Mouse (Mus musculus) heart, embryonic 11.5 days (tissue): ENCODE results near the gene Eva1b. TPM values are rescaled to one million over a fixed set of nuclear protein-coding genes. Genes with fewer than 3 reads are reported as not detected.
A peak's percentile ranks its signal among the peaks of the same experiment; 100 is the strongest.

ENCODE experiments used
- ATAC-seq: fragments of 200-750 bp; cut with Nextera tagmentation; replicated peaks from 2 replicates; pipeline ENCODE4 v1.8.0; 2017; ENCODE audit warnings: moderate library complexity; ENCODE audit not compliant: insufficient number of reproducible peaks, low FRiP score, low TSS enrichment
- H3K27ac ChIP-seq: fragments of 300-500 bp; sonication (generic); 2 replicates; pipeline ENCODE4 v1.5.1; 2014; ENCODE audit warnings: mild to moderate bottlenecking, low read depth, low read length
- H3K27me3 ChIP-seq: fragments of 300-500 bp; sonication (generic); 2 replicates; pipeline ENCODE4 v1.6.1; 2014; ENCODE audit warnings: mild to moderate bottlenecking, low read length, mixed read lengths; ENCODE audit not compliant: control insufficient read depth, insufficient read depth
- H3K36me3 ChIP-seq: fragments of 300-500 bp; sonication (generic); 2 replicates; pipeline ENCODE4 v1.6.1; 2014; ENCODE audit warnings: mild to moderate bottlenecking, low read length, moderate library complexity, mixed read lengths; ENCODE audit not compliant: control insufficient read depth, insufficient read depth
- H3K4me1 ChIP-seq: fragments of 300-500 bp; sonication (generic); 2 replicates; pipeline ENCODE4 v1.6.1; 2014; ENCODE audit warnings: low read length; ENCODE audit not compliant: control insufficient read depth, insufficient read depth
- H3K4me2 ChIP-seq: fragments of 300-500 bp; sonication (generic); 2 replicates; pipeline ENCODE4 v1.6.1; 2014; ENCODE audit warnings: mild to moderate bottlenecking, moderate library complexity
- H3K4me3 ChIP-seq: fragments of 300-500 bp; sonication (generic); 2 replicates; pipeline ENCODE4 v1.5.1; 2014; ENCODE audit warnings: low read depth, low read length
- H3K9ac ChIP-seq: fragments of 300-500 bp; sonication (generic); 2 replicates; pipeline ENCODE4 v1.6.1; 2014; ENCODE audit warnings: mild to moderate bottlenecking, low read depth, low read length, moderate library complexity
- H3K9me3 ChIP-seq: fragments of 300-500 bp; sonication (generic); replicated peaks from 2 replicates; pipeline ENCODE4 v1.6.1; 2016; ENCODE audit warnings: low read length; ENCODE audit not compliant: control insufficient read depth
- WGBS: fragments of 180-500 bp; shearing (Covaris S2); extraction: QIAGEN DNeasy Blood & Tissue Kit; methylation state at CpG from one replicate; pipeline ENCODE4 v1.1.7; 2014; ENCODE audit not compliant: insufficient replicate concordance; 5-methylcytosine and 5-hydroxymethylcytosine counted together
- polyA plus RNA-seq: library from polyadenylated mRNA; unstranded; fragments of >200 nt; fragmentation: Nextera tagmentation; extraction: Ambion mirVana; gene quantifications from 2 replicates; pipeline ENCODE4 v1.2.1, GENCODE M21; 2014

Gene Eva1b
- polyA plus RNA-seq, 1 experiment from 2014 or later = 31.9 TPM

GRCm38 (mm10) chr4:126105131-126105783 is 42.3 kb upstream of the Eva1b start:
- Histone ChIP-seq H3K4me2 (peak overlapping the region; percentile 99), H3K9ac (0 out of 2 replicates have a peak overlapping the region, but pooled peaks have one; percentile 39), H3K27me3 (no peaks in the 10 kb centered on the region), H3K9me3 (no peaks in the 10 kb centered on the region), H3K4me3 (peak overlapping the region; percentile 97), H3K4me1 (peaks cover 67% of the 10 kb centered on the region), H3K36me3 (no peaks in the 10 kb centered on the region; the same call in 1 of the 2 replicates), H3K27ac (no peak overlapping the region)
- ATAC-seq = no peak
- WGBS = 61% methylated on average over 7 of the region's 7 CpGs

GRCm38 (mm10) chr4:126108061-126108740 is 39.3 kb upstream of the Eva1b start:
- 0 out of 2 replicates have a peak overlapping the region, but pooled peaks have one; percentile 9 for H3K4me2 ChIP-seq
- H3K9ac ChIP-seq = peak overlapping the region; percentile 59
- H3K27ac ChIP-seq = peak overlapping the region; percentile 90
- peaks cover 68% of the 10 kb centered on the region for H3K4me1 ChIP-seq
- no peaks in the 10 kb centered on the region for H3K9me3 ChIP-seq
- no peaks in the 10 kb centered on the region for H3K36me3 ChIP-seq
- no peak for ATAC-seq
- no peak overlapping the region for H3K4me3 ChIP-seq
- WGBS = 54% methylated on average over 8 of the region's 8 CpGs
- no peaks in the 10 kb centered on the region for H3K27me3 ChIP-seq

GRCm38 (mm10) chr4:126109613-126110373 is 37.8 kb upstream of the Eva1b start:
- H3K9me3 ChIP-seq = no peaks in the 10 kb centered on the region
- no peaks in the 10 kb centered on the region for H3K36me3 ChIP-seq
- WGBS = 59% methylated on average over 10 of the region's 10 CpGs
- H3K27me3 ChIP-seq = no peaks in the 10 kb centered on the region
- H3K27ac ChIP-seq = peak overlapping the region; percentile 90
- no peak overlapping the region for H3K9ac ChIP-seq
- ATAC-seq = no peak; the same call in 1 of the 2 replicates
- H3K4me1 ChIP-seq = peaks cover 70% of the 10 kb centered on the region
- H3K4me3 ChIP-seq = 0 out of 2 replicates have a peak overlapping the region, but pooled peaks have one; percentile 2
- peak overlapping the region; percentile 39 for H3K4me2 ChIP-seq

GRCm38 (mm10) chr4:126110374-126111152 is 37.0 kb upstream of the Eva1b start:
- peak overlapping the region; percentile 39 for H3K4me2 ChIP-seq
- peak; percentile 64 for ATAC-seq
- H3K4me3 ChIP-seq = peak overlapping the region; percentile 2; the same call in 1 of the 2 replicates
- 8% methylated on average over 12 of the region's 12 CpGs for WGBS
- no peaks in the 10 kb centered on the region for H3K36me3 ChIP-seq
- peak overlapping the region; percentile 52; the same call in 1 of the 2 replicates for H3K9ac ChIP-seq
- H3K9me3 ChIP-seq = no peaks in the 10 kb centered on the region
- peaks cover 63% of the 10 kb centered on the region for H3K4me1 ChIP-seq
- peak overlapping the region; percentile 90 for H3K27ac ChIP-seq
- H3K27me3 ChIP-seq = no peaks in the 10 kb centered on the region

- ATAC-seq = no peak
- Histone ChIP-seq H3K9me3 (no peaks in the 10 kb centered on the region), H3K4me2 (peak overlapping the region; percentile 39), H3K27ac (peak overlapping the region; percentile 90), H3K4me1 (peaks cover 57% of the 10 kb centered on the region), H3K36me3 (no peaks in the 10 kb centered on the region), H3K4me3 (peak overlapping the region; percentile 2; the same call in 1 of the 2 replicates), H3K9ac (peak overlapping the region; percentile 52; the same call in 1 of the 2 replicates), H3K27me3 (no peaks in the 10 kb centered on the region)
- WGBS = 20% methylated on average over 7 of the region's 7 CpGs
Measured at GRCm38 (mm10) chr4:126111153-126111549, 36.4 kb upstream of the Eva1b start.

- Histone ChIP-seq H3K9ac (no peak overlapping the region), H3K27ac (no peak overlapping the region), H3K27me3 (no peaks in the 10 kb centered on the region), H3K9me3 (no peaks in the 10 kb centered on the region), H3K4me1 (peaks cover 46% of the 10 kb centered on the region), H3K36me3 (no peaks in the 10 kb centered on the region), H3K4me2 (no peak overlapping the region), H3K4me3 (no peak overlapping the region)
- 78% methylated on average over 4 of the region's 4 CpGs for WGBS
- no peak for ATAC-seq
Measured at GRCm38 (mm10) chr4:126113243-126113642, 34.3 kb upstream of the Eva1b start.

- no peak overlapping the region for H3K4me2 ChIP-seq
- 18% methylated on average over 6 of the region's 6 CpGs for WGBS
- H3K36me3 ChIP-seq = no peaks in the 10 kb centered on the region
- no peaks in the 10 kb centered on the region for H3K27me3 ChIP-seq
- H3K27ac ChIP-seq = no peak overlapping the region
- H3K9ac ChIP-seq = no peak overlapping the region
- no peak overlapping the region for H3K4me3 ChIP-seq
- no peaks in the 10 kb centered on the region for H3K9me3 ChIP-seq
- no peak for ATAC-seq
- peaks cover 39% of the 10 kb centered on the region for H3K4me1 ChIP-seq
Measured at GRCm38 (mm10) chr4:126113943-126114342, 33.6 kb upstream of the Eva1b start.

GRCm38 (mm10) chr4:126115411-126115810 is 32.1 kb upstream of the Eva1b start:
- H3K9me3 ChIP-seq = no peaks in the 10 kb centered on the region
- no peak overlapping the region for H3K4me2 ChIP-seq
- H3K36me3 ChIP-seq = no peaks in the 10 kb centered on the region
- no peak overlapping the region for H3K4me3 ChIP-seq
- ATAC-seq = no peak
- H3K27ac ChIP-seq = no peak overlapping the region
- no peaks in the 10 kb centered on the region for H3K27me3 ChIP-seq
- no peak overlapping the region for H3K9ac ChIP-seq
- H3K4me1 ChIP-seq = peaks cover 24% of the 10 kb centered on the region
- WGBS = 90% methylated on average over 9 of the region's 9 CpGs
